Mouse (Mus musculus): ENCODE measurements around the gene Dsn1.

DNA sequence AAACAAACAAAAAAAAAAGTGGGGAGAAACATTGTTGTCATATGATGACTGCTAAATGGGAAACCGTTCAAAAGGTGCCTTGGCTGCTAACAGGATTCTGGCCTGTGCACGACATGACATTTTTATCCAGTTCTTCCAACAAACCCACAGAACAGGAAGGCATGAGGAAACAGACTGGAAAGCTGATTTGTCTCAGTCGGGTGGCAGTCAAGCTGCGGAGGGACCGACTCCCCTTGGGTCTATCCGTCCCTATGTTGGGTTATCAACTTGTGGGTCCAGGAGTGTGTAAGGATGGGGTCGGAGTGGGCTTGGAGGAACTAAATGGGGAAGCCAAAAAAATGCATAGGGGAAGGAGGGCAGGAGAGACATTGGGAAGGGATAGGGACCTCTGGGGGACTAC, 34.5 kb upstream of the Dsn1 start:
- TF ChIP-seq CTCF (IDR thresholded peaks at IDR 0.05): no peak
- TF ChIP-seq EP300 (IDR thresholded peaks at IDR 0.05): no peak
